Mouse (Mus musculus): ENCODE data around the gene Ppip5k2. TPM values are rescaled to one million over a fixed set of nuclear protein-coding genes. Genes with fewer than 3 reads are reported as not detected.

The Ppip5k2 gene
- polyA plus RNA-seq (2015; fragmentation: Nextera tagmentation; extraction: Ambion mirVana) = 7.7 and 10.2 TPM in 2 replicates

DNA sequence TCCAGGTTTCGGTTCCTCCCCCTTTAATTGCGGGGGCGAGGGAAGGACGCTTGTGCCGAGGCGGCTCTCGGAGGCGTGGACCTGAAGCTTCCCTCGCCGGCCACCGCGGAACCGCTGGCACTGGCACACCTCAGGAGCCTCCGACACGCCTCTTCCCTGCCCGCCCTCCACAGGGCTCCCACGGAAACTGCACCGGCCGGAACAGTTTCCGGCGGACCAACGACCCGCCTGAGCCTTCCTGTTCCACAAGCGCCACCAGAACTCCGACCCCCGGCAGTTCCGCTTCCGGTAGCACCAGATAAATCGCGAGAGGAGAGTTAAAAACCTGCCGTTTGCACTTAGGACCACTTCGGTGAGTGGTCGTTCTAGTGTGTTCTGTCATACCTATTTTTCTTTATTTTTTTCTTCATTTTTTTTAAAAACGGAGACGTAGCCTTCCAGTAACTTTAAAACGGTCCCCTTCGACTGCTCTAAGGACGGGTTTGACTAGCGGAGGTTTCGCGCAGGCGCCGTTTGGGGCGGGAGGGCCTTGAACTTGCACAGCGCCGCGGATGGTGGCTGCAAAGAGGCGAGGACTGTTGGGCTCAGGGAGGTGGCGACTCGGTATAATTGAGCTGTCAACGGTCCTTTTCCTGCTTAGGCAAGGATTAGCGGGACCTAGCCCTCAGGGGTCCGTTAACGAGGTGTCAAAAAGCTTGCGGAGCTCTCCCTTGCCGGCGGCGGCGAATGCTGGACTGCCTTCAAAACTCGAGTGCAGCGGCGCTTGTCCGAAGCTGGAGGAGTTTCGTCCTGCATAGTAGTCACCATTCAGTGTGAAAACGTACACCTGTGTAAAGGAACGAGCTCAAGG, at the start of gene Ppip5k2, which contains the start of gene Gin1:
Ppip5k2 (minus strand) TSS at position 508 of the 850 bp plus-strand sequence.
Gin1 (plus strand) TSS at position 269 of the 850 bp plus-strand sequence.
- peak within 1 kb of the TSS; percentile 91 for H3K4me2 ChIP-seq (replicated peaks; ENCODE audit: low read depth, low read length)
- TF ChIP-seq EP300 (IDR thresholded peaks at IDR 0.05) (peak; percentile 64), CTCF (IDR thresholded peaks at IDR 0.05) (peak; percentile 64)
- H3K36me3 ChIP-seq (ENCODE audit: insufficient read depth, low read length) = no peaks in the 10 kb centered on the region
- H3K27me3 ChIP-seq (replicated peaks; ENCODE audit: insufficient read depth, low read length) = no peaks in the 10 kb centered on the region
- WGBS = under 1% methylated on average over 63 of the region's 66 CpGs
- peak within 1 kb of the TSS; percentile 94 for H3K4me3 ChIP-seq (ENCODE audit: low read depth, low read length)
- DNase-seq (ENCODE audit: low spot score) = peak; percentile 97
- H3K9ac ChIP-seq (replicated peaks; ENCODE audit: low read depth) = peak within 1 kb of the TSS; percentile 72
- no peaks in the 10 kb centered on the region for H3K9me3 ChIP-seq (ENCODE audit: low read length)
- H3K4me1 ChIP-seq (ENCODE audit: insufficient read depth, low read depth, low read length) = no peaks in the 10 kb centered on the region
- peak; percentile 99 for ATAC-seq
- H3K27ac ChIP-seq (ENCODE audit: low read length) = peak within 1 kb of the TSS; percentile 89

DNA sequence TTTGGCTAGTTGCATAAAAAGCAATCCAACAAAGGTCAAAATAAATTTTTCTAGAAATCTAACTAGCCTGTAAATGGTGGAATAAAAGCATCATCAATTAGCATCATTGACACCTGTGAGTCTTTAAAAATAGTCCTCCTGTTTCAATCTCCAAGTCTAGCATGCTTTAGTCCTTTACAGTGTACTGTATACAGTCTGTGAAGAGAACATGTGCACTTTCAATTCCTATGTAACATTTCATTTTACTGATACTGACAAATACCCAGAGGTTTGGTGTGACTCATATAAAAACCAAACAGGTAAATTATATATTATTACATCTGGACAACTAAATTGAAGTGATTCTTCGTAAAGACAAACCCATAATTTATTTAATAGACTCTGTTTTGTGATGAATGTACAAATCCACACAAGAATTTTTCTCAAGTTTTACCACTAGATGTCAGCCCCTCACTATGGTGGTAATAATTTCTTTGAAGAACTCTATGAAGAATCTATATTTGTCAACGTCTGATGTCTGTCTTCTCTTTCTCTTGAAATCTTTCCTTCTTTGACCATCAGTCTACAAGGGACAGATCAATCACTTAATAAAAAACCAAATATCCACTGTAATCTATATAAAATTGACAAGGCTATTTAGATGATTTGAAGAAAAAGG, 39.2 kb upstream of the Ppip5k2 start:
- Histone ChIP-seq H3K4me3 (ENCODE audit: low read depth, low read length) (no peak overlapping the region), H3K27me3 (replicated peaks; ENCODE audit: insufficient read depth, low read length) (no peaks in the 10 kb centered on the region), H3K9me3 (ENCODE audit: low read length) (no peaks in the 10 kb centered on the region), H3K36me3 (ENCODE audit: insufficient read depth, low read length) (no peaks in the 10 kb centered on the region), H3K4me2 (replicated peaks; ENCODE audit: low read depth, low read length) (no peak overlapping the region), H3K27ac (ENCODE audit: low read length) (no peak overlapping the region), H3K9ac (replicated peaks; ENCODE audit: low read depth) (no peak overlapping the region), H3K4me1 (ENCODE audit: insufficient read depth, low read depth, low read length) (no peaks in the 10 kb centered on the region)
- TF ChIP-seq EP300 (IDR thresholded peaks at IDR 0.05) (no peak), CTCF (IDR thresholded peaks at IDR 0.05) (peak; percentile 72)
- 22% methylated on average over 2 of the region's 2 CpGs for WGBS
- DNase-seq (ENCODE audit: low spot score) = peak; percentile 57
- no peak for ATAC-seq

DNA sequence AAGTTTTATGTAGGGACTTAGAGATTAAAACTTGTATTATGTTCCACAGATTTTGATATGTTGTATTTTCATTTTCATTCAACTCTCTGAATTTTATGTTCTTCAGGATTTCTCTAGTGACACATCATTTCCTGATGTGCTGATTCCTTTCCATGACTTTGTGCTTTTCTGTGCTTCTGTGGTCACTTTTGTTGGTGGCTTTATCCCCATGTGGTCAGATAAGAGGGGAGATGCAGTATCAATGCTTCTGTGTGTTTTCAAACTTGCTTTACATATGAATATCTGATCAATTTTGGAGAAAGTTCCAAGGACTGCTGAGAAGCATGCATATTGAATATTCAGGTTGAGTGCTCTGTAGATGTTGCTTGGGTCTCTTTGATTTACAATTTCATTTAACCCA, 34.3 kb upstream of the Ppip5k2 start:
- ATAC-seq = no peak
- Histone ChIP-seq H3K27ac (ENCODE audit: low read length) (no peak overlapping the region), H3K4me3 (ENCODE audit: low read depth, low read length) (no peak overlapping the region), H3K36me3 (ENCODE audit: insufficient read depth, low read length) (no peaks in the 10 kb centered on the region), H3K9ac (replicated peaks; ENCODE audit: low read depth) (no peak overlapping the region), H3K4me2 (replicated peaks; ENCODE audit: low read depth, low read length) (no peak overlapping the region), H3K9me3 (ENCODE audit: low read length) (no peaks in the 10 kb centered on the region), H3K4me1 (ENCODE audit: insufficient read depth, low read depth, low read length) (no peaks in the 10 kb centered on the region), H3K27me3 (replicated peaks; ENCODE audit: insufficient read depth, low read length) (no peaks in the 10 kb centered on the region)
- TF ChIP-seq CTCF (IDR thresholded peaks at IDR 0.05) (no peak), EP300 (IDR thresholded peaks at IDR 0.05) (no peak)
- no peak for DNase-seq (ENCODE audit: low spot score)

DNA sequence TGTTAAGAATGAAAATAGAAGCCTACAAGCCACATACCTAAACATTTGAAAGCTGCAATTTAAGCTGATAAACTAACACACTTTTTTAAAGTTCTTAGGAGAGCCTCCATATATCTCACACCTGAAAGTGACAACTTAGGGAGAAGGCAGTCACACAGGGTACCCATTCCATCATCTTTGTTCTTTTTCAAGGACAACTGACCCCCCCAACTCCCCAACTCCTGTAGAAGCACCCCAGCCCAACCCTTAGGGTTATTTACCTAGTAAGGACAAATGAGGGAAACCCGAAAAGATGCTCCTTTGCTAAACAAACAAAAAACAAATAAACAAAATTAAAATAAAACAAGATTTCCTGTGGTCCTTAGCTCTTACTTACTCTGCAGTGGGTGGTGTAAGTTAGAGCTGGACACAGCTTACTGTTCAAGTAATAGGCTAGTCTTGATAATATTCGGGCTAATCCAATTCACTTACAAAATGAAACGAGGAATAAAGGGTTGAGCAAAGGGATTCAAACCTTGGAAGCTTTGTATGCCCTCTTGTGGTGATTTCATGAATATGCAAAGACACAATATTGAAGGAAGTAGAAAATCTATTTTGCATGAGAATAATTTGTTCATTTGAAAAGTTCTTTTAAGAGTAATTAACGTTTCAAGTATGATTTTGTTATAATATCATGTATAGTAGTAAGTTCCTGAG, 32.1 kb upstream of the Ppip5k2 start:
- Histone ChIP-seq H3K4me2 (replicated peaks; ENCODE audit: low read depth, low read length) (no peak overlapping the region), H3K9me3 (ENCODE audit: low read length) (no peaks in the 10 kb centered on the region), H3K27me3 (replicated peaks; ENCODE audit: insufficient read depth, low read length) (no peaks in the 10 kb centered on the region), H3K4me1 (ENCODE audit: insufficient read depth, low read depth, low read length) (no peaks in the 10 kb centered on the region), H3K36me3 (ENCODE audit: insufficient read depth, low read length) (no peaks in the 10 kb centered on the region), H3K9ac (replicated peaks; ENCODE audit: low read depth) (no peak overlapping the region), H3K27ac (ENCODE audit: low read length) (no peak overlapping the region), H3K4me3 (ENCODE audit: low read depth, low read length) (no peak overlapping the region)
- no peak for ATAC-seq
- 32% methylated on average over 4 of the region's 4 CpGs for WGBS
- TF ChIP-seq EP300 (IDR thresholded peaks at IDR 0.05) (no peak), CTCF (IDR thresholded peaks at IDR 0.05) (peak; percentile 64)
- DNase-seq (ENCODE audit: low spot score) = peak; percentile 77

DNA sequence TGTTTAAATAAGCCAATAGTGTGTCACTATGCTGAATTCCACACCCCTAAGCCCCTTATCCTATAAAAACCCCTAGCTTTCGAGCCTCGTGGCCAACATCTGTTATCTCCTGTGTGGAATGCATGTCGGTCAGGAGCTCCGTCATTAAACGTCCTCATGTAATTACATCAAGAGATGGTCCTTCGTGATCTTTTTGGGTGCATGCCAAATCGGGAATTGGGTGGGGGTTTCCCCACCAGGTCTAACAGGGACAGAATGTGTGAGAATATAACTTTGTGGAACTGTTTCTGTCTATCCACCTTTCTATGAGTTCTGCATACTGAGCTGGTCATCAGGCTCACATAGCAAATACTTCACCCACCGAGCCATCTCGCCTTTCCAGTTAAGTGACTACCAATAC, 25.7 kb upstream of the Ppip5k2 start:
- DNase-seq (ENCODE audit: low spot score) (no peak), ATAC-seq (no peak)
- H3K4me1 ChIP-seq (ENCODE audit: insufficient read depth, low read depth, low read length) = no peaks in the 10 kb centered on the region
- H3K36me3 ChIP-seq (ENCODE audit: insufficient read depth, low read length) = no peaks in the 10 kb centered on the region
- H3K4me3 ChIP-seq (ENCODE audit: low read depth, low read length) = no peak overlapping the region
- H3K27me3 ChIP-seq (replicated peaks; ENCODE audit: insufficient read depth, low read length) = no peaks in the 10 kb centered on the region
- 47% methylated on average over 9 of the region's 9 CpGs for WGBS
- no peak overlapping the region for H3K9ac ChIP-seq (replicated peaks; ENCODE audit: low read depth)
- no peak for TF ChIP-seq EP300 (IDR thresholded peaks at IDR 0.05)
- no peak for TF ChIP-seq CTCF (IDR thresholded peaks at IDR 0.05)
- no peak overlapping the region for H3K4me2 ChIP-seq (replicated peaks; ENCODE audit: low read depth, low read length)
- H3K9me3 ChIP-seq (ENCODE audit: low read length) = no peaks in the 10 kb centered on the region
- no peak overlapping the region for H3K27ac ChIP-seq (ENCODE audit: low read length)

DNA sequence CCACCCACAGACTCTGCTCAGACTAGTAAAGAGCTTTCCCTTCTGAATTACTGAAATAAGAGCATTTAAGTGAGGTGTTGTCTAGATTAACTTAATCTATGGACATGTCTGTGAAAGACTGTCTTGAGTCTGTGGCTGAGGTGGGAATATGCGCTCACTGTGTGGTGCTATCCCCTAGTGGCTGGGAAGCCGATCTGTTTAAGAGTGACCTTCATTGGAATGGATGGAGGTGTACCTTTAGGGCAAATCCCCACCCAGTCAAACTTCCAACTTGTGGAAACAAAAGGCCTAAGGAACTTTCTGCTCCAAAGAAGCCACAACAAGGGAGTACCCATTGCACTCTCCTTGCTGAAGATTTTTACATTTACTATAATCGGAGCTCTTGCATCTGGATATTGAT, 23.9 kb upstream of the Ppip5k2 start:
- no peak for DNase-seq (ENCODE audit: low spot score)
- H3K27ac ChIP-seq (ENCODE audit: low read length) = no peak overlapping the region
- no peak overlapping the region for H3K4me3 ChIP-seq (ENCODE audit: low read depth, low read length)
- ATAC-seq = no peak
- H3K4me1 ChIP-seq (ENCODE audit: insufficient read depth, low read depth, low read length) = no peaks in the 10 kb centered on the region
- H3K27me3 ChIP-seq (replicated peaks; ENCODE audit: insufficient read depth, low read length) = no peaks in the 10 kb centered on the region
- H3K36me3 ChIP-seq (ENCODE audit: insufficient read depth, low read length) = no peaks in the 10 kb centered on the region
- TF ChIP-seq CTCF (IDR thresholded peaks at IDR 0.05) = no peak
- no peak for TF ChIP-seq EP300 (IDR thresholded peaks at IDR 0.05)
- no peak overlapping the region for H3K4me2 ChIP-seq (replicated peaks; ENCODE audit: low read depth, low read length)
- no peaks in the 10 kb centered on the region for H3K9me3 ChIP-seq (ENCODE audit: low read length)
- WGBS = 84% methylated on average over 3 of the region's 3 CpGs
- no peak overlapping the region for H3K9ac ChIP-seq (replicated peaks; ENCODE audit: low read depth)

Measured in lung, postnatal 0 days (tissue).